Mouse (Mus musculus) megakaryocyte, embryonic 14.5 days (primary cell): ENCODE results near the gene Mllt11. TPM values are rescaled to one million over a fixed set of nuclear protein-coding genes. Genes with fewer than 3 reads are reported as not detected.

ENCODE experiments used
- H3K27me3 ChIP-seq: replicated peaks from 2 replicates; pipeline ENCODE3; 2012; ENCODE audit warnings: inconsistent platforms
- H3K36me3 ChIP-seq: replicated peaks from 2 replicates; pipeline ENCODE3; 2012; ENCODE audit warnings: low read length, inconsistent platforms, mixed read lengths
- H3K4me1 ChIP-seq: 2 replicates; pipeline ENCODE4 v1.6.1; 2012; ENCODE audit warnings: inconsistent platforms
- H3K4me3 ChIP-seq: replicated peaks from 2 replicates; pipeline ENCODE3; 2012; ENCODE audit warnings: moderate library complexity, mild to moderate bottlenecking, inconsistent platforms
- H3K9me3 ChIP-seq: 2 replicates; pipeline ENCODE4 v1.6.1; 2012; ENCODE audit warnings: inconsistent platforms
- FLI1 ChIP-seq: IDR thresholded peaks from 2 replicates; pipeline ENCODE4 v1.6.1; 2012; ENCODE audit warnings: low read length, inconsistent platforms, mixed read lengths
- GATA1 ChIP-seq: IDR thresholded peaks from 3 replicates; pipeline ENCODE4 v1.6.1; 2012; ENCODE audit warnings: mixed read lengths, low read length, inconsistent platforms, borderline replicate concordance
- polyA plus RNA-seq: library from polyadenylated mRNA; stranded (reverse); fragments of >175 nt; gene quantifications from 2 replicates; pipeline ENCODE4 v1.2.3, GENCODE M21; 2012; ENCODE audit warnings: low replicate concordance; ENCODE audit not compliant: insufficient read depth

The Mllt11 gene
- polyA plus RNA-seq, 1 experiment = 11.3 TPM

DNA sequence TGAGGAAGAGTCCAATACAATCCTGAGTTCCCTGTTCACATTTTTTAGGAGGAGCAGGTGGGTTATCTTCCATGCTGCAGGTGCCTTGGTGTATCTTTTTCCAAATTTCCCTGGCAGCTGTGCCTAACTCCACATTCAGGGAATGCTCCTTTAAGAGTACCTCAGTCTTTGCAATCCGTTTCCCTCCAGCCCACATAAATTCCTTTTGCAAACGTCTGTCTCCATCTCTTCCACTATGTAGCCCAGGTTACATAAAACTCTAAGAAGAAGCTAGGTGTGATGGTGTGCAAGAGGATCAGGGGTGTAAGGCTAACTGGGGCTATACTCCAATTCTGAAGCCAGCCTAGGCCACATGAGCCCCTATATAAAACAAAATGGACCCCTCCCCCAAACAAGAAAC lies 11.1 kb upstream of the Mllt11 start:
- Histone ChIP-seq H3K27me3 (no peaks in the 10 kb centered on the region), H3K4me3 (no peak overlapping the region), H3K4me1 (peaks cover 63% of the 10 kb centered on the region), H3K9me3 (no peaks in the 10 kb centered on the region), H3K36me3 (peaks cover 90% of the 10 kb centered on the region)
- TF ChIP-seq FLI1 = no peak
- no peak for TF ChIP-seq GATA1

DNA sequence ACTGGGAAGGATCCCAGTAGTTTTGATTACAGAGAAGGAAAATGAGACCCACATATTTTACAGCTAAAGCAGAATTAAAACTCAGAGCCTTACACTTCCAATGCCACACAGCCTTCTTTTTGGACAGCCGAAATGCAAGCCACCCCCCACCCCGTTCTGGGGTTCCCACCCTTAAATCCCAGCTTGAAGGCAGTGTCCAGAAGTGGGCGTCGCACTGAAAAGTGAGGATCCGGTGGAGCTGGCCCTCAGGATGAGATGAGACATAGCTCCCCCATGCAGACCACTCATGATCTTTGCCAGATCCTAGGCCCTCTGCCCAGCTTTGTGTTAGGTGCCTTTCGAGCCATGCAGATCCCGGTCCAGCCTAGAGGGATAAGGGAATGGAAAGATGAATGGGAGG lies 9.5 kb upstream of the Mllt11 start, which contains the start of gene Gm128:
Gene Gm128, minus strand, starts transcription at position 101 of the 400 bp plus-strand sequence.
- Histone ChIP-seq H3K4me3 (no peak within 1 kb of the TSS), H3K4me1 (peaks cover 65% of the 10 kb centered on the region), H3K27me3 (no peaks in the 10 kb centered on the region), H3K9me3 (no peaks in the 10 kb centered on the region), H3K36me3 (peaks cover 95% of the 10 kb centered on the region)
- TF ChIP-seq GATA1 (no peak), FLI1 (no peak)

DNA sequence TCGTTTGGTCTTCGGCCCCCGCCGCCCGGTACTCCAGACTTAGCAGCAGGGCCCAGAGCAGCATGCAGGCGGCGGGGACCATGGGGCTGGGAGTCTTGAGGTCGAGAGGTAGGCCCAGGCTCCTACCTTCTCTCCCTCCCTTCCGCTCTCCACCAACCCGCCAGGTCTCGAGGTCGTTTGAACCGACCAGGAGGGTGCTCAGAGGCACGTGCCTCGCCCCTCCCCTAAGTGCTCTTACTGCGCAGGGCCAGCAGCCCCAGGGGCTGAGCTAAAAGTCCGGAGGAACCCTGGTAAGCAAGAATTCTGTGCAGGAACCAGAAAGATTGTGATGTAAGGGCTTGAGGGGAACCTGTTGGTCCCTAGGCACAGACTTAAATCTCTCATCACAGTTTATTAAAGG lies 8.9 kb upstream of the Mllt11 start:
- peaks cover 95% of the 10 kb centered on the region for H3K36me3 ChIP-seq
- H3K27me3 ChIP-seq = no peaks in the 10 kb centered on the region
- H3K9me3 ChIP-seq = no peaks in the 10 kb centered on the region
- H3K4me1 ChIP-seq = peaks cover 69% of the 10 kb centered on the region
- no peak for TF ChIP-seq GATA1
- TF ChIP-seq FLI1 = no peak
- H3K4me3 ChIP-seq = no peak overlapping the region

DNA sequence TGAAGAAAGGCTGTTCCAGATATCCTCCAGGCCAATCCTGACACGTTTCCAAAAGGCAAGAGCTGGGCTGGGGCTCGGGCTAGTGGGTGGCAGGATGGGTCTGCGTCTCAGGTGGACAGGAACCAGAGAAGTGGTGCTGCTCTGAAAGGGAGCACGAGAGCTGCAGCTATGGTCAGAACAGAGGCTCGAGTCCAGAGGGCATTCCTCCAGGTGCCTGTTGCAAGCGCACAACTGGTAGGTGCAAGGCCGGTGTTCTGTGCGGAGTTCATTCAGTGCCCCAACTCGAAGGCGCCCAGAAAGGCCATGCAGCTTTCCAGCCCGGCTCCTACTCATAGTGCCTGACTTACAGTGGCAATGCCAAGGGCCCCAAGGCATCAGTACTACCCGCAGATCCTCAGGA lies 8.0 kb upstream of the Mllt11 start:
- Histone ChIP-seq H3K4me3 (no peak overlapping the region), H3K9me3 (no peaks in the 10 kb centered on the region), H3K4me1 (peaks cover 78% of the 10 kb centered on the region), H3K36me3 (peaks cover 95% of the 10 kb centered on the region), H3K27me3 (no peaks in the 10 kb centered on the region)
- TF ChIP-seq FLI1 (no peak), GATA1 (no peak)

DNA sequence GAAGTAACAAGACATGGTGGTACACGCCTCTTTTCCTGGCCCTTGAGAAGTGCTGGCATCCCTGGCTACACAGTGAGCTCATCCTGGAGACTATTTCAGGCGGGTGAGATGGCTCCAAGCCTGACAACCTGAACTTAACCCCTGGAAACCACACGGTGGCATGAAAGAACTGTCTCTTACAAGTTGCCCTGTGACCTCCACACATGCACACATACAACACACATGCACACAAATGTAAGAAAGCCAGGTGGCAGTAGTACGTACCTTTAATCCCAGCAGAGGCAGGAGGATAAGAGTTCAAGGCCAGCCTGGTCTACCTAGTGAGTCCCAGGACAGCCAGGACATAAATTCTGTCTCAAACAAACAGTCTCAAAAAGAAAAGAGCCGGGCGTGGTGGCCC lies 7.1 kb upstream of the Mllt11 start:
- TF ChIP-seq FLI1 = no peak
- no peak for TF ChIP-seq GATA1
- H3K9me3 ChIP-seq = no peaks in the 10 kb centered on the region
- H3K36me3 ChIP-seq = peaks cover 96% of the 10 kb centered on the region

DNA sequence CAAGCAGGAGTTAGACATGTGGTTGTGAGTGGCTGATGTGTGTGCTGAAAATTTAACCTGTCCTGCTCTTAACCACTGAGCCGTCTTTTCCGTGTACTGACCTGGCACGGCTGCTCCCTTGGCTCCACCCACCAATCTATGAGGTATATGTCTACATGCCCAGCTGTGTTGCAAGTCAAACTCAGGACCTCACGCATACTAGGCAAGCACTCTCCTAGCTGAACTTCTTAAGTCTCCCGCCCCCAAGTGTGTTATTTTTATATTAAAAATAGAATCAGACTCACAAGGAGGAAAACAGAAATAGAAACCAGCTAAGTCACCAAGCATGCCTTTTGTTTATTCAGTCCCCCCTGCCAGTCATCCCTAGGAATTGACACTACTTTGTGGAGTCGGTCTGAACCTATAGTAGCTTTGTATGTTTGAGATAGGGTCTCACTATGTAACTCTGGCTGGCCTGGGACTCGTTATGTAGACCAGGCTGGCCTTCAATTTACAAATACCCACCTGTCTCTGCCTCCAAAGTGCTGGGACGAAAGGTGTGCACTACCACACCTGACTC lies 5.6 kb upstream of the Mllt11 start:
- no peak for TF ChIP-seq GATA1
- TF ChIP-seq FLI1 = no peak
- Histone ChIP-seq H3K27me3 (no peaks in the 10 kb centered on the region), H3K9me3 (no peaks in the 10 kb centered on the region), H3K36me3 (peaks cover 96% of the 10 kb centered on the region), H3K4me1 (peaks cover 84% of the 10 kb centered on the region), H3K4me3 (no peak overlapping the region)

More for the DNA sequence above, 7.1 kb upstream of the Mllt11 start:
- H3K27me3 ChIP-seq = no peaks in the 10 kb centered on the region
- peaks cover 84% of the 10 kb centered on the region for H3K4me1 ChIP-seq
- H3K4me3 ChIP-seq = no peak overlapping the region

DNA sequence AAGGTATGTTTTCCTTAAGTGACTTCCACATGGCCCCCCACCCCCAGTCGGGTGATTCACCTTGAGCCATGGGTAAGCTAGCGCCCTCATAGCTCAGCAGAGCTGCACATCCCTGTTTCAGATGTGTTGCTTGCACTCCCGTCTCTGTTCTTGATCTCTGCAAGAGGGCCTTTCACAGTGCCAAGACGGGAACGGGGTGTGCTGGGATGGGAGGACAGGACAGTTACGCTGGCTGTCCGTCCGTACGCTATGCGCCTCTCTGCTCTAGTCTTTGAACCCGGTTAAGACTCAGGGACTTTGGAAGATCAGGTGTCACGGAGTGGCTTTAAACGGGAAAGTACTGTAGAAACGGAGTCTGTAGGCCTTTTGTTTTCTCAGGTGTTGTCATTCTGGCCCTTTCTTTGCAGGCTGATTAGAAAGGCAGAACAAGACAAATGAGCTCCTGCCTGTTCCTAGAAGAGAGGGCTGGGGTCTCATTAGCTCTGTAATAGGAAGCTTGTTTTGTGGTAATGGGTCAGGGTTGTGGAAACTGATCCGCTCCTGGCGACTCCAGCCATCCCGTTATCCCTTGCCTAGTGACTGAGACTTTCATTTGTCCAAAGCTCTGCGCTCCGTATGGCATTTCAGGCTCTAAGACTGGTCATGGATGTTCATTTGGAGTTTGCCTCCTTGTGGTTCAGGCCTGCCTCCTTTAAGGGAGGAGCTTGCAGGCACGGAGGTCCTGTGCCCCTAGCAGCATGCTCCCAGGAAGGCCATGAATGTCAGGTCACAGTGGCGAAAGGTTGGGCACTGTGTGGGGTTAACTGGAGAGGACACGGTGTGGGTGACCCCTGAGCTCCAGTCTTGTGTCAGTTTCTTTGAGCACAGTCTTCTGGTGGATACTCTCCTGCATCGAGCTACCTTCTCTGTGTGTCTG lies 3.7 kb upstream of the Mllt11 start:
- H3K9me3 ChIP-seq = no peaks in the 10 kb centered on the region
- H3K4me1 ChIP-seq = peaks cover 86% of the 10 kb centered on the region
- H3K27me3 ChIP-seq = no peaks in the 10 kb centered on the region
- no peak overlapping the region for H3K4me3 ChIP-seq
- TF ChIP-seq FLI1 (no peak), GATA1 (no peak)
- peaks cover 99% of the 10 kb centered on the region for H3K36me3 ChIP-seq

DNA sequence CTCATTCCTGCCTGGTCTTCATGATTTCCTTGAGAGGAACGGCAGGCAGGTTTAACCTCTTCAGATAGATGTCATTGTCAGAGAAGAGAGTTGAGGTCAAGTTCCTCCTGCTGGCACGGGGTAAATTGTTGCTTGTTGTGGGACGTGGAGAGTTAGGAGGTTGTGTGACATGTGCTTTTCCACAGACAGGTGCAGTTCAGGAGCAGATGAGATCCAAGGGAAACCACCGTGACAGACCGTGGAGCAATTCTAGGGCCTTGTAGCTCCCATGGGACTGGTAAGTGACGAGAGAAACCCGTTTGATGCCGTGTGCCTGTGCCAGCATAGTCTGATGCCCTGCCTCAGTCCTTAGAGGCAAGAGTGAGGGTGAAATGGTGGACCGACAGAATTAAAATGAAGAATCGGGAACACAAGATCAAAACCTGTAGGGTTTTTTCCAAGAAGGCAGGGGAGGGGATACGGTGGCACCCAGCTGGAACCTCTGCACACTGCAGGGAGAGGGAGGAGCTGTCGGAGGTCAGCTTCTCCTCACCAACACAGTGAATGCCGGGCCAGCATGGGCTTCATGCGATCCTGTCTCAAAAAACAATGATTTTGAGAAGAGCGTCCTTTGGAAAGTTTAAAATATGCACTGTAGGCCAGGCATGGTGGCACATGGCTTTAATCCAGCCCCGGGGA lies 1.5 kb upstream of the Mllt11 start:
- TF ChIP-seq FLI1 (no peak), GATA1 (no peak)
- Histone ChIP-seq H3K4me1 (peaks cover 77% of the 10 kb centered on the region), H3K36me3 (peaks cover 83% of the 10 kb centered on the region)

DNA sequence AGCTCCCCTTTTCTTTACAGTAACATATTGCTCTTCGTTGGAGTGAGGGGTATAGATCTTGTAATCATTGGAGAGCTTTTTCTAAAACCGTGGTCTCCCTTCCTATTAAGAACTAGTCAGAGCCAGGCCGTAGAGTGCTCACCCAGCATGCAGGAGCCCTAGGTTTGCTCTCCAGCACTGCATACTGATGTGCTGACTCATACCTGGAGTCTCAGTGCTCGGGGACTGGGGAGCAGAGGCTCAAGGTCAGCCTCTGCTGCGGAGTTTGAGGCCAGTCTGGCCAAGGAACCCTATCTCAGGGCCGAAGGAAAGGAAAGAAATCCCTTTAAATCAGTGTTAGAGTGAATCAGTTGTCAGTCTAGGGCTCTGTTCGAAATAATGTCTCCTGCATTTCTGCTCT lies 800 bp upstream of the Mllt11 start:
- H3K36me3 ChIP-seq = peaks cover 76% of the 10 kb centered on the region
- TF ChIP-seq FLI1 (no peak), GATA1 (no peak)
- H3K9me3 ChIP-seq = no peaks in the 10 kb centered on the region
- peaks cover 75% of the 10 kb centered on the region for H3K4me1 ChIP-seq
- no peak overlapping the region for H3K4me3 ChIP-seq
- H3K27me3 ChIP-seq = no peaks in the 10 kb centered on the region

More for the DNA sequence above, 1.5 kb upstream of the Mllt11 start:
- no peaks in the 10 kb centered on the region for H3K9me3 ChIP-seq
- H3K4me3 ChIP-seq = no peak overlapping the region
- no peaks in the 10 kb centered on the region for H3K27me3 ChIP-seq
